Mouse (Mus musculus): Measurements from ENCODE around the gene Yae1d1. TPM values are rescaled to one million over a fixed set of nuclear protein-coding genes. Genes with fewer than 3 reads are reported as not detected.
A peak's percentile ranks its signal among the peaks of the same experiment; 100 is the strongest.

Gene Yae1d1
- 23.7 and 25.2 TPM in 2 replicates for polyA plus RNA-seq (2015; fragmentation: Nextera tagmentation; extraction: Ambion mirVana)

DNA sequence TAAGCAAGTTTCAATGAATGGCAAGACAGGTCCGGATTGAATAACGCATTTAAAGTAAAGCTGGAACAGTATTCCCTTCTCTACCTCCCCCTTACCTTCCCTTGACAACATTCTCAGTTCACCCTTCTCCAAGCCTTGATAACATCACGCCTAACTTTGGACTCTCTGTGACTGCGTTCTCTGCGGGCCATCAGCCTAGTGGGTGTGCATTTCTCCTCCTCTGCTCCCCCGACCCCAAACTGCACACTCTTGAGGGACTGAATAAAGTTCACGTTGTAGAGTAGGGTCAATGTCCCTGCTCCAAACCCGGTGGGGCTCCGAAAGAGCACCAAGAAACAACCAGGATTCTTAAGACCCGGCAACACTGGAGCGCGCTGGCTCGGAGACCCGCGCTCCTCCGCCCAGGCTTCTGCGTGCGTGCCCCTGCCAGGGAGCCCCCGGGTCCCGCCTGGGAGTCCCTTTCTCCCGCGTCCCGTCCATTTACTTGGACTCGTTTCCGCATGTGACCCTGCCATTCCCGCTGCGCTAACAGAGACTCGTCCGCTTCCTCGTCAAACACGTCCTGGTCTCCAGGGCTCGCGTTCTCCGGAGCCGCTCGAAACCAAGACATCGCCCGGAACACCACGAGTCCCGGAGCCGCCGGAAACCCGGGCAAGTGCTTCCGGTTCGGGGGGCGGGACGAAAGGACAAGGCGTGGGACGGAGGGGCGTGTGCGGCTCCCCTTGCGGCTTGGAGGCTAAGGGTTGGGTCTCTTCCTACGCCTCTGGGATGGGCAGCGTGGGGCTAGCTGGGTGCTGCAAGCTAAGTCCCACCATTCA lies at the start of gene Yae1d1:
Yae1d1 (minus strand) TSS at position 653 of the 818 bp plus-strand sequence.
- 1% methylated on average over 54 of the region's 54 CpGs for WGBS (ENCODE audit: insufficient replicate concordance)
- Histone ChIP-seq H3K4me1 (ENCODE audit: insufficient read depth) (peaks cover 14% of the 10 kb centered on the region), H3K27me3 (ENCODE audit: insufficient read depth, low read length) (no peaks in the 10 kb centered on the region), H3K9ac (replicated peaks) (peak within 1 kb of the TSS; percentile 89), H3K36me3 (replicated peaks; ENCODE audit: insufficient read depth, low read length) (peaks cover 5% of the 10 kb centered on the region; the same call in 1 of the 2 replicates), H3K4me3 (ENCODE audit: low read depth, low read length) (peak within 1 kb of the TSS; percentile 91), H3K9me3 (ENCODE audit: low read length) (no peaks in the 10 kb centered on the region), H3K27ac (ENCODE audit: low read depth) (peak within 1 kb of the TSS; percentile 83), H3K4me2 (ENCODE audit: low read depth, low read length) (peak within 1 kb of the TSS; percentile 93)
- peak; percentile 93 for DNase-seq
- TF ChIP-seq CTCF (IDR thresholded peaks at IDR 0.05; ENCODE audit: low read depth): peak; percentile 53
- TF ChIP-seq EP300 (IDR thresholded peaks at IDR 0.05; ENCODE audit: low read depth): no peak
- peak; percentile 97 for ATAC-seq

DNA sequence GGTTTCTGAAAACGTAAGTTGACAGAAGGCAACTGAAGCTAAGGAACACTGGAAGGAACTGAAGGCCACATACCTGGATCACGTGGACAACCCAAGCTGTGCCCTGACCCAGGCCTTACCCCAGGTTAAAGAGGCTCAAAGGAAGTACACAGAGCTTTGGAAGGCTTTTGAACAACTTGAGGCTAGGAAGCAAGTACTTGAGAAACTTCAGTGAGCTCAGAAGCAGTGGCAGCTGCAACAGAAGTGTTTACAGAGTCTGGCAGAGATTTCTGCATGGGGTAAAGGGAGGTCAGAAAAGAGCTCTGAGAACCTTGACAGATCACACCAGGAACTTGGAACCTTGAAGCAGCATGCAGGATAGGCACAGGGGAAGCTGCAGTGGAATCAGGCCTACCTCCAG lies 45.7 kb upstream of the Yae1d1 start:
- Histone ChIP-seq H3K4me3 (ENCODE audit: low read depth, low read length) (no peak overlapping the region), H3K36me3 (replicated peaks; ENCODE audit: insufficient read depth, low read length) (no peaks in the 10 kb centered on the region), H3K9me3 (ENCODE audit: low read length) (no peaks in the 10 kb centered on the region), H3K4me1 (ENCODE audit: insufficient read depth) (no peaks in the 10 kb centered on the region), H3K9ac (replicated peaks) (no peak overlapping the region), H3K4me2 (ENCODE audit: low read depth, low read length) (no peak overlapping the region), H3K27ac (ENCODE audit: low read depth) (no peak overlapping the region), H3K27me3 (ENCODE audit: insufficient read depth, low read length) (no peaks in the 10 kb centered on the region)
- ATAC-seq (no peak), DNase-seq (no peak)
- TF ChIP-seq EP300 (IDR thresholded peaks at IDR 0.05; ENCODE audit: low read depth): no peak
- no peak for TF ChIP-seq CTCF (IDR thresholded peaks at IDR 0.05; ENCODE audit: low read depth)
- 53% methylated on average over 2 of the region's 2 CpGs for WGBS (ENCODE audit: insufficient replicate concordance)

- Histone ChIP-seq H3K27ac (ENCODE audit: low read depth) (no peak overlapping the region), H3K9ac (replicated peaks) (no peak overlapping the region), H3K9me3 (ENCODE audit: low read length) (no peaks in the 10 kb centered on the region), H3K4me3 (ENCODE audit: low read depth, low read length) (no peak overlapping the region), H3K36me3 (replicated peaks; ENCODE audit: insufficient read depth, low read length) (no peaks in the 10 kb centered on the region), H3K4me2 (ENCODE audit: low read depth, low read length) (no peak overlapping the region), H3K4me1 (ENCODE audit: insufficient read depth) (no peaks in the 10 kb centered on the region), H3K27me3 (ENCODE audit: insufficient read depth, low read length) (no peaks in the 10 kb centered on the region)
- TF ChIP-seq CTCF (IDR thresholded peaks at IDR 0.05; ENCODE audit: low read depth) (no peak), EP300 (IDR thresholded peaks at IDR 0.05; ENCODE audit: low read depth) (no peak)
- WGBS (ENCODE audit: insufficient replicate concordance): 35% methylated on average over 3 of the region's 3 CpGs
- ATAC-seq (no peak), DNase-seq (no peak)
Measured at GRCm38 (mm10) chr13:18016604-18017003, 23.5 kb upstream of the Yae1d1 start.

DNA sequence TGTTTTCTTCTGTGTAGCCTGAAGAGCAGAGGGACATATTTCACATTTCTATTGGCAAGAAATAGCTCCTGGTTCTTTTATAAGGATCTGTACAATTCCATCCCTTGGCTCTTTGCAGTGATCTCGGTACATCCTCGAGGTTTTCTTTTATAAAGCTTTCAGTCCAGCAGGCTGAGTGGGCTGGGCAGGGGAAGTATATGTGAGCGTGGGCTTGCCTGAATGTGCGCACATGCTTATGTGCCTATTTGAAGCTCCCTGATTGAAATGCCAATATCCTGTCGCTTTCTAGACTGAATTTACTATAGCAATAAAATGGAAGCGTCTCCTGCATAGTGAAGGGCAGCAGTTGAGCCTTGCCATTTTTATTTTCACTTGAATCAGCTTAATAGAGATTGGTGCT lies 20.1 kb upstream of the Yae1d1 start:
- ATAC-seq (no peak), DNase-seq (no peak)
- no peaks in the 10 kb centered on the region for H3K9me3 ChIP-seq (ENCODE audit: low read length)
- no peak for TF ChIP-seq EP300 (IDR thresholded peaks at IDR 0.05; ENCODE audit: low read depth)
- no peak for TF ChIP-seq CTCF (IDR thresholded peaks at IDR 0.05; ENCODE audit: low read depth)
- 64% methylated on average over 6 of the region's 6 CpGs for WGBS (ENCODE audit: insufficient replicate concordance)
- no peak overlapping the region for H3K4me2 ChIP-seq (ENCODE audit: low read depth, low read length)
- H3K36me3 ChIP-seq (replicated peaks; ENCODE audit: insufficient read depth, low read length): no peaks in the 10 kb centered on the region
- no peak overlapping the region for H3K27ac ChIP-seq (ENCODE audit: low read depth)
- no peaks in the 10 kb centered on the region for H3K4me1 ChIP-seq (ENCODE audit: insufficient read depth)
- H3K9ac ChIP-seq (replicated peaks): no peak overlapping the region
- no peak overlapping the region for H3K4me3 ChIP-seq (ENCODE audit: low read depth, low read length)
- H3K27me3 ChIP-seq (ENCODE audit: insufficient read depth, low read length): no peaks in the 10 kb centered on the region

- ATAC-seq: no peak
- Histone ChIP-seq H3K9ac (replicated peaks) (no peak overlapping the region), H3K4me1 (ENCODE audit: insufficient read depth) (no peaks in the 10 kb centered on the region), H3K4me3 (ENCODE audit: low read depth, low read length) (no peak overlapping the region), H3K4me2 (ENCODE audit: low read depth, low read length) (no peak overlapping the region), H3K36me3 (replicated peaks; ENCODE audit: insufficient read depth, low read length) (no peaks in the 10 kb centered on the region), H3K9me3 (ENCODE audit: low read length) (no peaks in the 10 kb centered on the region), H3K27me3 (ENCODE audit: insufficient read depth, low read length) (no peaks in the 10 kb centered on the region), H3K27ac (ENCODE audit: low read depth) (no peak overlapping the region)
- DNase-seq: no peak
- TF ChIP-seq EP300 (IDR thresholded peaks at IDR 0.05; ENCODE audit: low read depth) (no peak), CTCF (IDR thresholded peaks at IDR 0.05; ENCODE audit: low read depth) (no peak)
- WGBS (ENCODE audit: insufficient replicate concordance): 62% methylated on average over 4 of the region's 4 CpGs
Measured at GRCm38 (mm10) chr13:18011055-18011454, 17.9 kb upstream of the Yae1d1 start.

GRCm38 (mm10) chr13:17993515-17993847 lies 332 bp upstream of the Yae1d1 start:
- Histone ChIP-seq H3K9me3 (ENCODE audit: low read length) (no peaks in the 10 kb centered on the region), H3K4me2 (ENCODE audit: low read depth, low read length) (peak overlapping the region; percentile 93), H3K9ac (replicated peaks) (peak overlapping the region; percentile 89), H3K36me3 (replicated peaks; ENCODE audit: insufficient read depth, low read length) (0 out of 2 replicates have a peak, but pooled peaks cover 5% of the 10 kb centered on the region), H3K4me1 (ENCODE audit: insufficient read depth) (peaks cover 14% of the 10 kb centered on the region), H3K27me3 (ENCODE audit: insufficient read depth, low read length) (no peaks in the 10 kb centered on the region), H3K27ac (ENCODE audit: low read depth) (peak overlapping the region; percentile 83; the same call in 1 of the 2 replicates), H3K4me3 (ENCODE audit: low read depth, low read length) (peak overlapping the region; percentile 91)
- no peak for ATAC-seq
- 33% methylated on average over 7 of the region's 7 CpGs for WGBS (ENCODE audit: insufficient replicate concordance)
- TF ChIP-seq EP300 (IDR thresholded peaks at IDR 0.05; ENCODE audit: low read depth): no peak
- no peak for TF ChIP-seq CTCF (IDR thresholded peaks at IDR 0.05; ENCODE audit: low read depth)
- DNase-seq: no peak

Data from liver, postnatal 0 days (tissue).